ENCODE assay signal across 13 mouse cellular contexts in genomic region chr10:96848496-96848895, GRCm38 (mm10).
"Had no signal": no experiment of that assay in that cellular context is flagged by ENCODE, and none has a peak within 500 bp of the region (broad histone marks: within the 10 kb centered on the region; RNA-seq: fewer than 3 reads in every experiment).

No protein-coding gene starts in this region.

- H3K27me3 ChIP-seq: limb, embryonic 12.5 days; liver, embryonic 13.5 days; lung, embryonic 15.5 days; megakaryocyte, embryonic 14.5 days; midbrain, embryonic 12.5 days; neural tube, embryonic 15.5 days had no signal

- DNase-seq: liver; liver, embryonic 13.5 days; liver, postnatal 0 days; lung, postnatal 14 days; thymus, postnatal 4 days had no signal

- H3K36me3 ChIP-seq: limb, embryonic 12.5 days; liver, embryonic 13.5 days; lung, embryonic 15.5 days; midbrain, embryonic 12.5 days; neural tube, embryonic 15.5 days had no signal

- H3K4me3 ChIP-seq: left cerebral cortex, adult 2 months; limb, embryonic 12.5 days; liver, embryonic 13.5 days; lung, embryonic 15.5 days; megakaryocyte, embryonic 14.5 days; midbrain, embryonic 12.5 days; neural tube, embryonic 15.5 days had no signal

- H3K27ac ChIP-seq: left cerebral cortex, adult 2 months; limb, embryonic 12.5 days; liver, embryonic 13.5 days; lung, embryonic 15.5 days; macrophage; midbrain, embryonic 12.5 days; neural tube, embryonic 15.5 days; stomach, postnatal 0 days had no signal

- H3K4me1 ChIP-seq: limb, embryonic 12.5 days; liver, embryonic 13.5 days; lung, embryonic 15.5 days; megakaryocyte, embryonic 14.5 days; neural tube, embryonic 15.5 days had no signal
